Mouse (Mus musculus): ENCODE results near the gene Hist1h3g.

- no peak for TF ChIP-seq CTCF (IDR thresholded peaks at IDR 0.05; ENCODE audit: borderline replicate concordance, control insufficient read depth, extremely low read depth, insufficient read depth, low read length, poor library complexity)
- no peak for TF ChIP-seq POLR2A (IDR thresholded peaks at IDR 0.05; ENCODE audit: control insufficient read depth, extremely low read depth, insufficient read depth, low read length, poor library complexity)
Observed at GRCm38 (mm10) chr13:23510127-23510526, 25.1 kb upstream of the Hist1h3g start.
